Mouse (Mus musculus) lung, embryonic 14.5 days (tissue): Measurements from ENCODE around the gene Gm17617. TPM values are rescaled to one million over a fixed set of nuclear protein-coding genes. Genes with fewer than 3 reads are reported as not detected.

Source experiments
- ATAC-seq: fragments of 200-750 bp; cut with Nextera tagmentation; 2 replicates; pipeline ENCODE4 v1.8.0; 2017; ENCODE audit warnings: mild to moderate bottlenecking, moderate TSS enrichment, moderate library complexity; ENCODE audit not compliant: insufficient read depth
- DNase-seq: peaks from one replicate; pipeline ENCODE4 v3.0.0-alpha.2; 2015
- H3K27ac ChIP-seq: fragments of 300-500 bp; sonication (generic); 2 replicates; pipeline ENCODE4 v1.5.1; 2014; ENCODE audit warnings: low read depth, mild to moderate bottlenecking, moderate library complexity
- H3K27me3 ChIP-seq: fragments of 300-500 bp; sonication (generic); 2 replicates; pipeline ENCODE4 v1.6.1; 2014; ENCODE audit warnings: low read length, control low read depth; ENCODE audit not compliant: insufficient read depth
- H3K36me3 ChIP-seq: fragments of 300-500 bp; sonication (generic); 2 replicates; pipeline ENCODE4 v1.6.1; 2014; ENCODE audit warnings: control low read depth; ENCODE audit not compliant: insufficient read depth
- H3K4me1 ChIP-seq: fragments of 300-500 bp; sonication (generic); 2 replicates; pipeline ENCODE4 v1.6.1; 2014; ENCODE audit warnings: antibody characterized with exemption, control low read depth; ENCODE audit not compliant: insufficient read depth
- H3K4me2 ChIP-seq: fragments of 300-500 bp; sonication (generic); 2 replicates; pipeline ENCODE4 v1.6.1; 2014; ENCODE audit warnings: mild to moderate bottlenecking
- H3K4me3 ChIP-seq: fragments of 300-500 bp; sonication (generic); 2 replicates; pipeline ENCODE4 v1.5.1; 2014; ENCODE audit warnings: low read depth, low read length
- H3K9ac ChIP-seq: fragments of 300-500 bp; sonication (generic); 2 replicates; pipeline ENCODE4 v1.6.1; 2014
- H3K9me3 ChIP-seq: fragments of 300-500 bp; sonication (generic); 2 replicates; pipeline ENCODE4 v1.6.1; 2016; ENCODE audit warnings: low read depth, low read length, control low read depth
- CTCF ChIP-seq: IDR thresholded peaks from 2 replicates; pipeline ENCODE4 v1.5.1; 2016; ENCODE audit warnings: antibody characterized with exemption, low read depth
- WGBS: fragments of 180-500 bp; shearing (Covaris S2); extraction: QIAGEN DNeasy Blood & Tissue Kit; methylation state at CpG from one replicate; pipeline ENCODE4 v1.1.7; 2014; 5-methylcytosine and 5-hydroxymethylcytosine counted together
- polyA plus RNA-seq: library from polyadenylated mRNA; unstranded; fragments of >200 nt; fragmentation: Nextera tagmentation; extraction: Ambion mirVana; gene quantifications from 2 replicates; pipeline ENCODE4 v1.2.1, GENCODE M21; 2014

The Gm17617 gene
- polyA plus RNA-seq, 1 experiment from 2014 or later = not detected

DNA sequence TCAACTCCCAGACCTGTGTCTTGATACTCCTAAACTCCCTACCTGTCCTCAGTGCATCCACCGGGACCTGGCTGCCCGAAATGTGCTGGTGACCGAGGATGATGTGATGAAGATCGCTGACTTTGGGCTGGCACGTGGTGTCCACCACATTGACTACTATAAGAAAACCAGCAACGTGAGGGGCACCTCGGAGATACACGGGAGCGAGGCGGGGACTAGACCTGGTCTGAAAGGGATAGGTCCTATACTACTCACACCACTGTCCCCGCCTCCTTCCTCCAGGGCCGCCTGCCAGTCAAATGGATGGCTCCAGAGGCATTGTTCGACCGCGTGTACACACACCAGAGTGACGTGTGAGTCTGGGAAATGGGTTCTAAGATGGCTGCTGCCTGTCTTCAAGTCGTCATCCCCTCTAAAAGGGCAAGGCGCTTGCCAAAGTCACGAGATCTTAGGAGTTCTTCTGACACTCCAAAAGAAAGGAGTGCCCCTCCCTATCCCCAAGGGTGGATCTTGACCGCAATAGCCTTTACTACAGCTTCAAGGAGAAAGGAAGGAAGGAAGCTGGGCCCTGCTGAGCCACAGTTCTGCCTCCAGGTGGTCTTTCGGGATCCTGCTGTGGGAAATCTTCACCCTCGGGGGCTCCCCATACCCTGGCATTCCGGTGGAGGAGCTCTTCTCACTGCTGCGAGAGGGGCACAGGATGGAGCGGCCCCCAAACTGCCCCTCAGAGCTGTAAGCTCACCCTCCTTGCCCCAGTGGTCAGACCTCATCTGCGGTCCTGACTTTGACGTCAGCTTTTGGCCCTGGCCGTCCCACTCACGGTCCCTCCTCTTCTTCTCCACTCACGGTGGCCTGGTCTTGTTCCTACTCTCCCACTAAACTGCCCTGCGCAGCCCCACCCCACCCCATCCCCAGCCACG is 33.7 kb upstream of the Gm17617 start:
- no peak for ATAC-seq
- 85% methylated on average over 32 of the region's 32 CpGs for WGBS

DNA sequence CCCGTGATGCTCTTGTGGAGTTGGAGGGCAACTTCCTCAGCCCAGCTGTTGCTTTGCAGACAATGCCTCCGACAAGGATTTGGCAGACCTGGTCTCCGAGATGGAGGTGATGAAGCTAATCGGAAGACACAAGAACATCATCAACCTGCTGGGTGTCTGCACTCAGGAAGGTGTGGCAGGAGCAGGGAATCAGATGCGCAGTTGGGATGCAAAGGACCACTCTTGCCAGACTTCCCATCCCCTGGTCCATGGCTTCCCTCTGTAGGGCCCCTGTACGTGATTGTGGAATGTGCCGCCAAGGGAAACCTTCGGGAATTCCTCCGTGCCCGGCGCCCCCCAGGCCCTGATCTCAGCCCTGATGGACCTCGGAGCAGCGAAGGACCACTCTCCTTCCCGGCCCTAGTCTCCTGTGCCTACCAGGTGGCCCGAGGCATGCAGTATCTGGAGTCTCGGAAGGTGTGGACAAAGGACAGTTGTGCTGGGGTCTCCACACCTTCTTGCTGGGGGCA is 32.5 kb upstream of the Gm17617 start:
- Histone ChIP-seq H3K9ac (no peak overlapping the region), H3K9me3 (no peaks in the 10 kb centered on the region), H3K4me3 (no peak overlapping the region), H3K4me1 (no peaks in the 10 kb centered on the region), H3K27ac (no peak overlapping the region), H3K4me2 (no peak overlapping the region), H3K27me3 (no peaks in the 10 kb centered on the region), H3K36me3 (peaks cover 12% of the 10 kb centered on the region; the same call in 1 of the 2 replicates)
- WGBS = 89% methylated on average over 16 of the region's 16 CpGs
- TF ChIP-seq CTCF = no peak
- ATAC-seq (no peak), DNase-seq (no peak)

More for the DNA sequence above, 33.7 kb upstream of the Gm17617 start:
- peaks cover 12% of the 10 kb centered on the region; the same call in 1 of the 2 replicates for H3K36me3 ChIP-seq
- TF ChIP-seq CTCF = no peak
- no peak overlapping the region for H3K4me3 ChIP-seq
- no peak overlapping the region for H3K27ac ChIP-seq
- DNase-seq = no peak
- no peaks in the 10 kb centered on the region for H3K27me3 ChIP-seq
- H3K4me2 ChIP-seq = no peak overlapping the region
- H3K4me1 ChIP-seq = peaks cover 7% of the 10 kb centered on the region
- H3K9ac ChIP-seq = no peak overlapping the region
- H3K9me3 ChIP-seq = no peaks in the 10 kb centered on the region

DNA sequence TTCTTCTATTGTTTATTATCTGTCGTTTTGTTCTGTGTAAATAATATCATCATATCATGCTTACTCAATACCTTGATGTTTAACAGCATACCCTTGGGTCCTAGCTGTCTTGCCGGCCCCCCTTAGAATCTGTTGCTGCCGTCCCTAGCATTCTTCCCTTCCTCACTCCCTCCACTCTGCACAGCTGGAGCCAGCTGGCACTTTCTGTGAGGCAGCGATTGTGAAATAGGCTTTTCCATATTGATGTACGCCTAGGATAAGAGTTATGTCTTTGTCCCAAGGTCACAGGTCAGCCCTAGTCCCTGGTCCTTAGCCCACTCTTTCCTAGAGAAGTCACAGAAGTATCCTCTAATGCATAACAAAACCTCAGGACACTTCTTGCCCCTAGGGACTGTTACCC is 30.2 kb upstream of the Gm17617 start:
- no peaks in the 10 kb centered on the region for H3K9me3 ChIP-seq
- no peak overlapping the region for H3K27ac ChIP-seq
- H3K36me3 ChIP-seq = peaks cover 20% of the 10 kb centered on the region
- TF ChIP-seq CTCF = no peak
- WGBS = 37% methylated on average over 5 of the region's 5 CpGs
- H3K27me3 ChIP-seq = no peaks in the 10 kb centered on the region
- no peak overlapping the region for H3K9ac ChIP-seq
- ATAC-seq (peak; percentile 66; the same call in 1 of the 2 replicates), DNase-seq (peak; percentile 88)
- H3K4me2 ChIP-seq = no peak overlapping the region
- no peaks in the 10 kb centered on the region for H3K4me1 ChIP-seq
- no peak overlapping the region for H3K4me3 ChIP-seq

DNA sequence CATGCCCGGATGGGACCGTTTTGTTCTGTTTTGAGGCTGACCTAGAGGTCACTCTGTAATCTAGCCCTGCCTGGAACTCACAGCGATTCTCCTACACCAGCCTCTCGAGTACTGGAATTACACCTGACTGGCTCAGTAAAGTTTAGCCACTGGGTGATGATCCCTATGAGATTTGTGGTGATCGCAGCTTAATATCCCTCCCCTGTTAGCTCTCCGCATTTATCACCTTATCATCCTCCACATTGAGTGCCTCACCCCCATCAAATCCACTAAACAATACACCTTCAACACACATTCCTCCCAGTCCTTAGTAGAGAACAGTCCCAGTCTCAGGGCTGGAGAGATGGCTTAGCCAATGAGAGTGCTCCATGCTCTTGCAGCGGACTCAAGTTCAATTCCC is 29.0 kb upstream of the Gm17617 start:
- no peak overlapping the region for H3K9ac ChIP-seq
- H3K36me3 ChIP-seq = peaks cover 23% of the 10 kb centered on the region
- TF ChIP-seq CTCF = no peak
- H3K27me3 ChIP-seq = no peaks in the 10 kb centered on the region
- H3K27ac ChIP-seq = no peak overlapping the region
- no peaks in the 10 kb centered on the region for H3K4me1 ChIP-seq
- ATAC-seq = no peak
- H3K9me3 ChIP-seq = no peaks in the 10 kb centered on the region
- H3K4me2 ChIP-seq = no peak overlapping the region
- no peak overlapping the region for H3K4me3 ChIP-seq
- no peak for DNase-seq
- WGBS = 58% methylated on average over 7 of the region's 7 CpGs

DNA sequence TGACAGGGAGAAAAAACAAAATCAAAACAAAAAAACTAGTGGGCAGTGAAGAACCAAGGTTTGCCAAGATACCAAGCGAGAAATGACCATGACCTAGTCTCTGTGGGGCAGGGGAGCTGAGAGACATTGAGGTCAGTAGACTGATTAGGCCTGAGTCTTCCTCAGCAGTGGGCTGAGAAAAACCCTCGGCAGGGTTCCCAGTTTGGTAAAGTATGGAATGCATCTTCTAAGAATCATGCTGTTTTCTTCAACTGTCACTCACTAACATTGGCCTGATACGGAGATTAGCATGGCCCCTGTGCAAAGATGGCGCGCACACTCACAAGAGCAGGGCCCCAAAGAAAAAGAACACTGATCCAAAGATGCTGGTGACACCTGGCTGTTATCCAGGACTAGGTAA is 20.6 kb upstream of the Gm17617 start:
- Histone ChIP-seq H3K4me2 (peak overlapping the region; percentile 84), H3K36me3 (peaks cover 16% of the 10 kb centered on the region), H3K9ac (no peak overlapping the region), H3K27me3 (peaks cover 18% of the 10 kb centered on the region), H3K27ac (no peak overlapping the region), H3K4me1 (no peaks in the 10 kb centered on the region; the same call in 1 of the 2 replicates), H3K9me3 (no peaks in the 10 kb centered on the region), H3K4me3 (peak overlapping the region; percentile 61; the same call in 1 of the 2 replicates)
- WGBS = 65% methylated on average over 5 of the region's 5 CpGs
- no peak for ATAC-seq
- peak; percentile 60 for DNase-seq
- TF ChIP-seq CTCF = no peak

GRCm38 (mm10) chr13:55152621-55153415 is 19.5 kb upstream of the Gm17617 start, which contains the start of gene Fgfr4:
Gene Fgfr4 (plus strand): TSS chr13:55152640.
- H3K4me2 ChIP-seq = peak within 1 kb of the TSS; percentile 84
- peak within 1 kb of the TSS; percentile 80 for H3K27ac ChIP-seq
- no peaks in the 10 kb centered on the region for H3K9me3 ChIP-seq
- peak within 1 kb of the TSS; percentile 64 for H3K9ac ChIP-seq
- peak within 1 kb of the TSS; percentile 61 for H3K4me3 ChIP-seq
- H3K4me1 ChIP-seq = no peaks in the 10 kb centered on the region; the same call in 1 of the 2 replicates
- peak; percentile 73 for ATAC-seq
- H3K36me3 ChIP-seq = peaks cover 10% of the 10 kb centered on the region; the same call in 1 of the 2 replicates
- peaks cover 18% of the 10 kb centered on the region for H3K27me3 ChIP-seq
- peak; percentile 82 for DNase-seq
- WGBS = 2% methylated on average over 68 of the region's 68 CpGs
- TF ChIP-seq CTCF = no peak
